Mouse (Mus musculus): ENCODE measurements around the gene Art3.

DNA sequence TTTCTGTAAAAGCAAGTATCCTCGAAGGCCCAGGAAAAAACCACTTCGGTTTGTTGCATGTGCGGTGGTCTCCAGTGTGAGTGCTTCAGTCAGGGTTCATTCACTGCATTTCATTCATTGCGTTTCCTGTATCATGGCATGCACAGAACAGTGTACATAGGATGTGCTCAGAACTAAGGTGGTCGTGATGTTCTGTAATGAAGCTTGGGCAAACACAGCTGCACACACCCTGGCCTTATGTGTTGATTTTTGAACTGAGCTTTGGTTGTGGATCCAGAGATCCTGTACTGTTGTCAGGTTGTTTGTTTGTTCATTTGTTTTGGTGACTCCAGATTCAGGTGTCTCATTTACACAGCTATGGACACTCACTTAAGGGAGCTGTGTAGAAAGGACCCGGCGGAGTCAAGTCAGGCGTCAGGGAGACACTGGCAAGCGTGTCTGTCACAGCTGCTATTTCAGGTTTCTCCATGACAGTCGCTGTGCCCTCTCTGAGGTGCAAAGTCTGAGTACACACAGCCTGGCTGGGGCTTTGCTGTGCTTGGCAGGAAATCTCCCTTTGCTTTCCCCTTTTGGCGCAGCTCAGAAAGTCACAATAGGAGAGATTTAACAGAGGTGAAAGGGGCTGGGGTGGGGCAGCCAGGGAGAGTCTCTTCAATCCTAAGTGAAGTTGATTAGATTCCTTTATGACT lies 27.3 kb downstream of the Art3 start:
- TF ChIP-seq POLR2A (IDR thresholded peaks at IDR 0.05; ENCODE audit: borderline replicate concordance, control insufficient read depth, low read depth, low read length), result no peak
- no peak for TF ChIP-seq CTCF (IDR thresholded peaks at IDR 0.05; ENCODE audit: control insufficient read depth, insufficient read depth, low read length)
